Mouse (Mus musculus) gastrocnemius, adult 18-20 months (tissue): Measurements from ENCODE around the gene Olfr358. TPM values are rescaled to one million over a fixed set of nuclear protein-coding genes. Genes with fewer than 3 reads are reported as not detected.

ENCODE experiments used
- DNase-seq: peaks from one replicate; pipeline ENCODE4 v3.0.0; 2021; ENCODE audit warnings: low spot score
- long read RNA-seq, 2 experiments: library from polyadenylated mRNA; stranded (forward); transcript quantifications; one replicate each; pipeline ENCODE4 v2.0.0; 2021
- total RNA-seq, 2 experiments: library from RNA; stranded (reverse); gene quantifications; 2 replicates each; pipeline ENCODE4 v1.2.3; 2021

Olfr358 gene
- total RNA-seq = not detected
- long read RNA-seq, experiment 1 = 0 reads
- long read RNA-seq, experiment 2 = 0 reads

DNA sequence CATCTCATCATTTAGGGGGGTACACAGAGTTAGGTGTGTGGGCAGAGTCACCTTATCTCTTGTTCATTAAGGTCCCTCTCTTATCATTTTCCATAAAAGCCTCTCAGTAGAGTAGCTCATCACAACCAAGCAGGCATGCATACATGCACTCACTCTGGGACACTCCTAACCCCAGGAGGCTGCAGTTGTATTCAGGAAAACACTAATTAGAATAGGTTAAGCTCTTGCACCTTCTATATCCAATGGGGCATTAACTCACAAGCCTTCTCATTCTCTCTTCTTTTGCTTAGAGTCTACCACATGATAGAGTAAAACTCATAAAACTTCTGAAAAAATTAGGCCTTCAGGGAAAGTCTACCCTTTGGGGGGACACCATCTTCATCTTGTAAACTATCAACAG is at the start of gene Olfr358:
TSS of gene Olfr358 (minus strand) at position 101 of the 400 bp plus-strand sequence.
- no peak for DNase-seq

DNA sequence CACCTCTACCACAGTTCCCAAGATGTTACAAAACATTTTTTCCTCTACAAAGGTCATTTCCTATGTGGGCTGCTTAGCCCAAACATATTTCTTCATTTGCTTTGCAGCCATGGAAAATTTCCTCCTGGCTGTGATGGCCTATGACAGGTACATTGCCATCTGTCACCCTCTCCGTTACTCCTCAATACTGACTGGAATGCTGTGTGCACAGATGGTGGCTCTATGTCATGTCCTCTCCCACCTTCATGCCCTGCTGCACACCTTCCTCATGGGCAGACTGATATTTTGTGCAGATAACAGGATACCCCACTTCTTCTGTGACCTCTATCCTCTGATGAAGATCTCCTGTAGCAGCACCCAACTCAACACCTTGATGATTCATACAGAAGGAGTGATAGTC is 12.1 kb downstream of the Olfr358 start:
- no peak for DNase-seq

DNA sequence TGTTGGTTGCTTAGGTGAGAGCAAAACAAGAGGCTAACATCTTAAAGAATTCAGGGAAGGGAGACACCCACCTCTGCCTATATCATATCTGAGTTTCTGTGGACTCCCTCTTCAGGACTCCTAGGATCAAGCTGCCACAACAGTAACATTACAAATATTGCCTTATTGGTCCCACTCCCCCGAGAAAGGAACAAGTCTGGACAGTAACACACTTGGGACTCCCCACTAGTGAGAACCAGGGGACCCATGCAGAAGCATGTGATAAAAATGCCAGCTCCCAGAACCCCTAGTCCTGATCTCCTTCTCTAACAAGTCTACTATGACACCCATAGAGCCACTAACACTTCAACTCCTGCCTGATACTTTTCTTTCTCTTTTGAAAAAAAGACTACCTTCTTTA is 15.6 kb downstream of the Olfr358 start, which contains the start of gene Olfr357:
TSS of gene Olfr357 (plus strand) at position 301 of the 400 bp plus-strand sequence.
- DNase-seq = no peak

Other genes starting within 250 kb of the Olfr358 start
- gene Olfr348, start 225.1 kb downstream of the Olfr358 start, total RNA-seq = not detected
- not detected for gene Olfr50, start 218.8 kb downstream of the Olfr358 start, total RNA-seq
- gene Olfr3, start 192.3 kb downstream of the Olfr358 start, total RNA-seq = not detected
- gene Olfr350, start 163.0 kb downstream of the Olfr358 start, total RNA-seq = not detected
- not detected for gene Olfr351, start 146.7 kb downstream of the Olfr358 start, total RNA-seq
- not detected for gene Olfr352, start 140.9 kb downstream of the Olfr358 start, total RNA-seq
- gene Olfr353, start 116.4 kb downstream of the Olfr358 start, total RNA-seq = not detected
- gene Olfr354, start 103.7 kb downstream of the Olfr358 start, total RNA-seq = not detected
- gene Olfr355, start 80.4 kb downstream of the Olfr358 start, total RNA-seq = not detected
- not detected for gene Olfr356, start 72.2 kb downstream of the Olfr358 start, total RNA-seq
- not detected for gene Olfr357, start 15.5 kb downstream of the Olfr358 start, total RNA-seq
- not detected for gene Olfr360, start 56.4 kb upstream of the Olfr358 start, total RNA-seq
- gene Olfr361, start 80.0 kb upstream of the Olfr358 start, total RNA-seq = not detected
- gene Olfr362, start 108.6 kb upstream of the Olfr358 start, total RNA-seq = not detected
- not detected for gene Olfr364-ps1, start 130.0 kb upstream of the Olfr358 start, total RNA-seq
- gene Olfr365, start 178.9 kb upstream of the Olfr358 start, total RNA-seq = not detected
- not detected for gene Olfr366, start 202.2 kb upstream of the Olfr358 start, total RNA-seq